25 mouse cellular contexts compared by ENCODE assay signal in the genomic region with DNA sequence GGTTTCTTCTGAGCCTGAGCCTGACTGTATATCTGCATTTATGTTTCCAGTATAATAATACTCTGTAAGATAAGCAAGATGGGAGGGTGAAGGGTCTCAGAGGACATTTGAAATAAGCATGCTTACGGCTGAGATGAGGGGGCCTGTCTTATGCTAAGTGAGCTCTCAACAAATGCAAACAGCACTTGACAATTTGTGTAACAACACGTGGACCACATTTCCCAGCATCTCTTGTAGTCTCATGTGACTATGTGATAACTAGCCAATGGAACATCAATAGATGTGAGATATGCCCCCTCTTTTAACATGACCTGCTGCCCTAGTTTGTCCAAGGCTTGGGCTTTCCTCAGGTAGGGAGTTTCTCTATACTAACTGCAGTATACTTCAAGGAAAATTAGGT.
DNase-seq lines count a peak whose midpoint lies in the region; ATAC-seq and TF ChIP-seq lines count a peak whose summit lies in the region.
"Had no signal": no experiment of that assay in that cellular context is flagged by ENCODE, and none has a peak within 500 bp of the region (broad histone marks: within the 10 kb centered on the region; RNA-seq: fewer than 3 reads in every experiment).

No protein-coding gene starts in this region.

- ATAC-seq in hindbrain, postnatal 0 days, result no peak
- ATAC-seq: activated CD4-positive, CD25-positive, alpha-beta regulatory T cell, adult 4 months; CD4-positive, CD25-positive, alpha-beta regulatory T cell, adult 4 months; Patski had no signal

- no peak overlapping the region for H3K9ac ChIP-seq in hindbrain, postnatal 0 days (replicated peaks; ENCODE audit: low read length)

- WGBS in hindbrain, postnatal 0 days, result 69% methylated on average over 2 of the region's 2 CpGs

- no peaks in the 10 kb centered on the region for H3K27me3 ChIP-seq in hindbrain, postnatal 0 days (ENCODE audit: insufficient read depth, low read length)
- H3K27me3 ChIP-seq: CH12.LX, Patski had no signal

- no peaks in the 10 kb centered on the region for H3K4me1 ChIP-seq in hindbrain, postnatal 0 days (ENCODE audit: insufficient read depth, low read length)

- no peak overlapping the region for H3K27ac ChIP-seq in hindbrain, postnatal 0 days

- no peak overlapping the region for H3K4me3 ChIP-seq in hindbrain, postnatal 0 days (ENCODE audit: low read length)

- no peak overlapping the region for H3K4me2 ChIP-seq in hindbrain, postnatal 0 days (ENCODE audit: low read depth, low read length)

- no peaks in the 10 kb centered on the region for H3K9me3 ChIP-seq in hindbrain, postnatal 0 days (ENCODE audit: low read length)
- H3K9me3 ChIP-seq: G1E had no signal

- no peaks in the 10 kb centered on the region for H3K36me3 ChIP-seq in hindbrain, postnatal 0 days (ENCODE audit: insufficient read depth, low read length)
- H3K36me3 ChIP-seq: G1E had no signal

- no peak for TF ChIP-seq CTCF in hindbrain, postnatal 0 days (IDR thresholded peaks at IDR 0.05; ENCODE audit: low read depth)

- DNase-seq in ES-CJ7 (ENCODE audit: low read depth, low spot score) (peak; percentile 78), R1 (ENCODE audit: low read depth, low spot score) (peak; percentile 62), ZHBTc4 (ENCODE audit: low read depth, low spot score) (peak; percentile 21)
- no peak for DNase-seq in hindbrain, postnatal 0 days (ENCODE audit: low spot score)
- no peak for DNase-seq in heart, postnatal 4 days
- DNase-seq in adrenal gland, postnatal 4 days (ENCODE audit: low spot score in 2 of 2), result no peak
- DNase-seq: adrenal gland, adult 2 months; adrenal gland, adult 8-10 months; adrenal gland, postnatal 10 days; adrenal gland, postnatal 14 days; adrenal gland, postnatal 25 days; adrenal gland, postnatal 36 days; B cell, adult 2 months; cerebellum, adult 11 months; cerebellum, adult 11-12 months; cerebellum, adult 18-20 months; cerebellum, adult 2 months; cerebellum, adult 8-10 months; cerebellum, adult 9-10 months; cerebellum, adult 9-11 months had no signal

Comparison
In these comparisons a context has a peak if more than half of its experiments do, and no peak if none do; other contexts are left out.
1. DNase-seq: peak in ES-CJ7 (single experiment), R1 (single experiment) and ZHBTc4 (single experiment); none in hindbrain, postnatal 0 days (single experiment), heart, postnatal 4 days (single experiment) and adrenal gland, postnatal 4 days (0 of 2).